Mouse (Mus musculus) hindbrain, embryonic 16.5 days (tissue): ENCODE measurements around the gene Kptn. TPM values are rescaled to one million over a fixed set of nuclear protein-coding genes. Genes with fewer than 3 reads are reported as not detected.

ENCODE experiments used
- ATAC-seq: fragments of 200-750 bp; cut with Nextera tagmentation; 2 replicates; pipeline ENCODE4 v1.8.0; 2017; ENCODE audit warnings: moderate TSS enrichment, moderate library complexity
- H3K27ac ChIP-seq: fragments of 300-500 bp; sonication (generic); 2 replicates; pipeline ENCODE4 v1.5.1; 2014; ENCODE audit warnings: low read depth, mild to moderate bottlenecking, control low read depth, low read length, moderate library complexity
- H3K27me3 ChIP-seq: fragments of 300-500 bp; sonication (generic); replicated peaks from 2 replicates; pipeline ENCODE4 v1.6.1; 2014; ENCODE audit warnings: low read length; ENCODE audit not compliant: control insufficient read depth, insufficient read depth
- H3K36me3 ChIP-seq: fragments of 300-500 bp; sonication (generic); 2 replicates; pipeline ENCODE4 v1.6.1; 2014; ENCODE audit warnings: mild to moderate bottlenecking, low read length, moderate library complexity, mixed read lengths; ENCODE audit not compliant: control insufficient read depth, insufficient read depth
- H3K4me1 ChIP-seq: fragments of 300-500 bp; sonication (generic); 2 replicates; pipeline ENCODE4 v1.6.1; 2014; ENCODE audit warnings: low read depth, low read length; ENCODE audit not compliant: control insufficient read depth, insufficient read depth
- H3K4me2 ChIP-seq: fragments of 300-500 bp; sonication (generic); 2 replicates; pipeline ENCODE4 v1.6.1; 2014; ENCODE audit warnings: mild to moderate bottlenecking, low read length, control low read depth, moderate library complexity
- H3K4me3 ChIP-seq: fragments of 300-500 bp; sonication (generic); 2 replicates; pipeline ENCODE4 v1.5.1; 2014; ENCODE audit warnings: mild to moderate bottlenecking, low read length, control low read depth, moderate library complexity
- H3K9ac ChIP-seq: fragments of 300-500 bp; sonication (generic); 2 replicates; pipeline ENCODE4 v1.6.1; 2014; ENCODE audit warnings: low read depth, mild to moderate bottlenecking, control low read depth, low read length, moderate library complexity
- H3K9me3 ChIP-seq: fragments of 300-500 bp; sonication (generic); 2 replicates; pipeline ENCODE4 v1.6.1; 2014; ENCODE audit warnings: mild to moderate bottlenecking, low read length, moderate library complexity; ENCODE audit not compliant: control insufficient read depth
- WGBS: fragments of 180-500 bp; shearing (Covaris S2); extraction: QIAGEN DNeasy Blood & Tissue Kit; methylation state at CpG from one replicate; pipeline ENCODE4 v1.1.7; 2014; 5-methylcytosine and 5-hydroxymethylcytosine counted together
- polyA plus RNA-seq: library from polyadenylated mRNA; unstranded; fragments of >200 nt; fragmentation: Nextera tagmentation; extraction: Ambion mirVana; gene quantifications from 2 replicates; pipeline ENCODE4 v1.2.1, GENCODE M21; 2015

Gene Kptn
- polyA plus RNA-seq, 1 experiment from 2014 or later, result 49.8 TPM

GRCm38 (mm10) chr7:16111284-16112090, 8.2 kb upstream of the Kptn start:
- Histone ChIP-seq H3K36me3 (peaks cover 53% of the 10 kb centered on the region), H3K27ac (no peak overlapping the region)
- 93% methylated on average over 7 of the region's 7 CpGs for WGBS

GRCm38 (mm10) chr7:16116418-16116817, 3.3 kb upstream of the Kptn start:
- no peak overlapping the region for H3K9ac ChIP-seq
- no peak overlapping the region for H3K4me3 ChIP-seq
- ATAC-seq, result no peak
- H3K4me1 ChIP-seq, result peaks cover 10% of the 10 kb centered on the region
- H3K36me3 ChIP-seq, result peaks cover 37% of the 10 kb centered on the region
- H3K4me2 ChIP-seq, result no peak overlapping the region
- 96% methylated on average over 7 of the region's 7 CpGs for WGBS
- no peaks in the 10 kb centered on the region for H3K27me3 ChIP-seq
- H3K27ac ChIP-seq, result no peak overlapping the region
- H3K9me3 ChIP-seq, result no peaks in the 10 kb centered on the region

More at GRCm38 (mm10) chr7:16111284-16112090, 8.2 kb upstream of the Kptn start:
- Histone ChIP-seq H3K4me2 (no peak overlapping the region), H3K4me3 (no peak overlapping the region), H3K27me3 (no peaks in the 10 kb centered on the region), H3K4me1 (no peaks in the 10 kb centered on the region), H3K9me3 (no peaks in the 10 kb centered on the region), H3K9ac (no peak overlapping the region)
- ATAC-seq, result no peak

DNA sequence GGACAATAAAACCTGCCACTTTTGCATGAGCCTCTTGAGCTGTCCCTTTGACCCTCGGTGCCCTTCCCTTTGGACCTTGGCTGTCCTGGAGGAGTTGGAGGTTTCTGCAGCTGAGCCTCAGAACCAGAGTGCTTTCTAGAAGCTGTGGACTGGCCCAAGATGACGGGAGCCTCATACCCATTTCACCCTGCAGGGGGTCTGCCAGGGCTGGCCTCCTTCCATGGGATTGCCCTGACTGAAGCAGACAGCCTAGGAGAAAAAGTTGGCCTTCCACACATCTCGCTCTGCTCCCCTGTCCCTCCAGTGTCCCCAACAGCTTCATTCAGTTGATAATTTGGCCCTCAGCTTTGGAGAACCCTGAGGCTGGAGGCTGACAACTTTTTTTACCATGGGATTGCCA, 2.6 kb upstream of the Kptn start:
- Histone ChIP-seq H3K36me3 (peaks cover 37% of the 10 kb centered on the region), H3K4me3 (no peak overlapping the region), H3K9ac (no peak overlapping the region), H3K27me3 (no peaks in the 10 kb centered on the region), H3K4me2 (no peak overlapping the region), H3K9me3 (no peaks in the 10 kb centered on the region), H3K4me1 (peaks cover 10% of the 10 kb centered on the region), H3K27ac (no peak overlapping the region)
- no peak for ATAC-seq
- WGBS, result 84% methylated on average over 3 of the region's 3 CpGs

DNA sequence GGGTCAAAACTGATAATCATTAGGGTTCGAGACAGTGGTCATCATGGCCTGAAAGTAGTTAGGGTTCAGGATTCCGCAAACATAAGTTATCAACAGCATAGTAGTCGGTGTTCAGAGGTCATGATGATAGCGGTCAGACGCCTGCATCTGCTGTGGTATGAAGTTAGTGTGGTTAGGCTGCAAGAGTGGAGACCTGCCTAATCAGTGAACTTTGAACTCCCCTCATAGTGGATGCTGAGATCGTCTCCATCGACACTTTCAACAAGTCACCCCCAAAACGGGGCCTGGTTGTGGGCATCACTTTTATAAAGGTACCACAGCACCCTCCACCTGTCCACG, 536 bp downstream of the Kptn start:
- Histone ChIP-seq H3K27ac (peak overlapping the region; percentile 96), H3K36me3 (peaks cover 17% of the 10 kb centered on the region), H3K4me3 (peak overlapping the region; percentile 82), H3K27me3 (no peaks in the 10 kb centered on the region), H3K9me3 (no peaks in the 10 kb centered on the region), H3K4me2 (peak overlapping the region; percentile 77), H3K4me1 (peaks cover 10% of the 10 kb centered on the region), H3K9ac (peak overlapping the region; percentile 94)
- peak; percentile 34; the same call in 1 of the 2 replicates for ATAC-seq
- 50% methylated on average over 9 of the region's 9 CpGs for WGBS

DNA sequence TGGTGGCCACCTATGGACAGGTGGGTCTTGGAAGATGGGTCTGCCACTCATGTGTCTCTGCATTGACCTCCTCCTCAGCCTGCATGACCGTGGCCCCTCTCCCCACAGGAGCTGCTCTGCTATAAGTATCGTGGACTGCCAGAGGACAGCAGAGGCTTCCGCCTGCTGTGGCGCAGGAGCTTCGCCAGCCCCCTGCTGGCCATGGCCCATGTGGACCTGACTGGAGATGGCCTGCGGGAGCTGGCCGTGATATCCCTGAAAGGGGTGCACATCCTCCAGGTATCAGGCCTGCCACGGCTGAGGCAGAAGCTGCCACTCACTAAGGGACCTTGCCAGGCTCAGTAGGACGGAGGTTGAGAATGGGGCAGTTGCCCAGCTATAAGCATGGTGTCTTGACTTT, 6.1 kb downstream of the Kptn start:
- Histone ChIP-seq H3K4me1 (peaks cover 19% of the 10 kb centered on the region), H3K27ac (no peak overlapping the region), H3K4me3 (no peak overlapping the region), H3K4me2 (no peak overlapping the region), H3K36me3 (peaks cover 10% of the 10 kb centered on the region), H3K9ac (no peak overlapping the region), H3K27me3 (no peaks in the 10 kb centered on the region), H3K9me3 (no peaks in the 10 kb centered on the region)
- 80% methylated on average over 9 of the region's 9 CpGs for WGBS
- ATAC-seq, result no peak

DNA sequence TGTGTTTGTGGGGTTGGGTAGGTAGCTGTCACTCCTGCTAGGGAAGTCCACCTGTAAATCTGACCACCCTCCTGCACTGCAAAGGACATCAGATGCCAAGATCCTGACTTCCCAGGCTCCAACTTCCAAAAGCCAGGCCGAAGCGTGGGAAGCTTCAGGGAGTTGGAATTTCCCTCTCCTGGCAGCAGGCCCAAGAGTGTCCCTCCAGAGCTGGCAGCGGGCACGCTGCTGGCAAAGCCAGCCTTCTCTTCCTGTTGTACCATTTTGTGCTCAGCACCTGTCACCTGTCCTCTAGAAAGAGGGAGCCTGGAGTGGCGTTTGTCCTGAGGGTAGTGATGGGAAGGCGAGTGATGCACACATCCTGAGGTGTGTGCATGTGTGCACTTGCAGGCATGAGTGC, 8.6 kb downstream of the Kptn start:
- H3K4me1 ChIP-seq, result peaks cover 36% of the 10 kb centered on the region
- H3K27ac ChIP-seq, result 0 out of 2 replicates have a peak overlapping the region, but pooled peaks have one; percentile 12
- H3K36me3 ChIP-seq, result peaks cover 10% of the 10 kb centered on the region
- ATAC-seq, result no peak
- no peak overlapping the region for H3K4me2 ChIP-seq
- H3K27me3 ChIP-seq, result no peaks in the 10 kb centered on the region
- 67% methylated on average over 6 of the region's 6 CpGs for WGBS
- H3K9me3 ChIP-seq, result no peaks in the 10 kb centered on the region
- H3K4me3 ChIP-seq, result no peak overlapping the region
- no peak overlapping the region for H3K9ac ChIP-seq

GRCm38 (mm10) chr7:16128899-16129298, 9.2 kb downstream of the Kptn start:
- H3K4me2 ChIP-seq, result peak overlapping the region; percentile 77
- H3K9ac ChIP-seq, result peak overlapping the region; percentile 83
- no peak for ATAC-seq
- H3K36me3 ChIP-seq, result peaks cover 10% of the 10 kb centered on the region
- 58% methylated on average over 5 of the region's 5 CpGs for WGBS
- H3K4me3 ChIP-seq, result peak overlapping the region; percentile 71
- peaks cover 36% of the 10 kb centered on the region for H3K4me1 ChIP-seq
- H3K27me3 ChIP-seq, result no peaks in the 10 kb centered on the region
- H3K9me3 ChIP-seq, result no peaks in the 10 kb centered on the region
- H3K27ac ChIP-seq, result no peak overlapping the region; the same call in 1 of the 2 replicates

- Histone ChIP-seq H3K9ac (peak within 1 kb of the TSS; percentile 83), H3K4me1 (peaks cover 40% of the 10 kb centered on the region)
Observed at GRCm38 (mm10) chr7:16129421-16129845, 9.7 kb downstream of the Kptn start, which contains the start of gene Slc8a2. Slc8a2 (plus strand) TSS chr7:16129826.

DNA sequence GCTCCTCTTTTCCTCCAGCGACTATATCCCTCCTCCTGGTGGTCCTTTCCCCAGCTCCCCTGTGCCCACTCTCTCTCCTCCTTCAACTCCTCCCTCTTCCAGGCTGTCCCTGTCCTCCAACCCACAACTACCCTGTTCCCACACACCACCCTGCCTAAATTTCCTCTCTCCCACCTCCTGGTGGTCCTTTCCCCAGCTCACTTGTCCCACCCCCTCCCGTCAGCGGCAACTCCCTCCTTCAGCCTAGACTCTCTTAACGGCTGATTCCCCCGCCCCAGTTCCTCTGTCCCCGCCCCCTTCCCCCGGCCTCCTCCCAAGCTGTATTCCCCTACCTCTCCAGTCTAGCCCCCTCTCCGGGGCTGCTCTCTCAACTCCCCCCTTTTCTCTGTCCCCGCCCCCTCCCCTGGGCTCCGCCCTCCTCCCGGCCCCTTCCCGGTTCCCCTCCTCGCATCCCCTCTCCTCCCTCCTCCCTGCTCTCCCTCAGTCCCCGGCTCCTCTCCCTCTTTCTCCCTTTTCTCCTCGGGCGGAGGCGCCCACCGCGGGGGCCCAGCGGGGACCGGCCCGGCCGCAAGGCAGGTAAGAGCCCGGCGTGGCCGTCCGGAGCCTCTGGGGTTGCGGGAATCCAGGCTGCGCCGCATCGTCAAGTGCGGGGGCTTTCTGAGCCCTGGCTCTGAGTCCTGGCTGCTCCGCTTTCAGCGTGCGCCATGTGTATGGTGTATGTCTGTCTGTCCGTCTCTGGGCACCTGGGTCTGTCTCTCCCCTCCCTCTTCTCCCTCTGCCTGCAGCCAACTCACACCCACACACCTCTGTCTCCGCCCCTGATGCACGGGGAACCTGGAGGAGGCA, 10.4 kb downstream of the Kptn start:
- Histone ChIP-seq H3K27me3 (no peaks in the 10 kb centered on the region), H3K4me2 (peak overlapping the region; percentile 77), H3K4me1 (peaks cover 42% of the 10 kb centered on the region), H3K27ac (peak overlapping the region; percentile 78), H3K4me3 (peak overlapping the region; percentile 71), H3K36me3 (peaks cover 10% of the 10 kb centered on the region), H3K9ac (peak overlapping the region; percentile 83), H3K9me3 (no peaks in the 10 kb centered on the region)
- peak; percentile 85 for ATAC-seq
- under 1% methylated on average over 36 of the region's 38 CpGs for WGBS

More at GRCm38 (mm10) chr7:16129421-16129845, 9.7 kb downstream of the Kptn start, which contains the start of gene Slc8a2:
- WGBS, result 2% methylated on average over 12 of the region's 12 CpGs
- H3K27ac ChIP-seq, result peak within 1 kb of the TSS; percentile 78
- peak within 1 kb of the TSS; percentile 71 for H3K4me3 ChIP-seq
- H3K27me3 ChIP-seq, result no peaks in the 10 kb centered on the region
- ATAC-seq, result peak; percentile 91
- peak within 1 kb of the TSS; percentile 77 for H3K4me2 ChIP-seq
- H3K36me3 ChIP-seq, result peaks cover 10% of the 10 kb centered on the region
- H3K9me3 ChIP-seq, result no peaks in the 10 kb centered on the region
